Mouse (Mus musculus) myocyte (in vitro differentiated cells): ENCODE measurements around the gene Chia1.

Experiments used
- MAX ChIP-seq: IDR thresholded peaks from one replicate; pipeline ENCODE4 v1.6.1; 2011; ENCODE audit warnings: low read depth, mild to moderate bottlenecking, control low read depth
- REST ChIP-seq: IDR thresholded peaks from one replicate; pipeline ENCODE4 v1.6.1; 2011; ENCODE audit warnings: mild to moderate bottlenecking, control low read depth, moderate library complexity; ENCODE audit not compliant: insufficient read depth, insufficient read length

DNA sequence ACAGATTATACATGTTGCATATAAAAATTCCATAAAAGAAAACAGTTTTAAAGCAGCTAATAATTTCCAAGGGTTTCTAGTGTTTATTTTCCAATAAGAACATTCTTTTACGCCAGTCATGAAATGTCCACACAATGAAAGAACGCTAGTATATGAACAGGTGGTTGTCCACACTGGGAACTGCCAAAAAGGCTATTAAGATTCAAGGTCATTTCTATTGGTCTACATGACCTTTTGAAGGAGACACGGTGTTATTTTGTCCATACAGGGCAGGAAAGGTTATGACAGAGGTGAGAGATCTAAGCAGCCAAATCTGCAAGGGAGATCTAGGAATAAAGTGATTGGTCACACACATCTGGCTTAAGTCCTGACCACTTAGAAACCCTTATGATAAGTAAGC, at the start of gene Chia1:
- no peak for TF ChIP-seq MAX
- no peak for TF ChIP-seq REST
